Mouse (Mus musculus) stomach, embryonic 15.5 days (tissue): ENCODE results near the gene Cpvl. TPM values are rescaled to one million over a fixed set of nuclear protein-coding genes. Genes with fewer than 3 reads are reported as not detected.

ENCODE experiments used
- ATAC-seq: fragments of 200-750 bp; cut with Nextera tagmentation; 2 replicates; pipeline ENCODE4 v1.8.0; 2017; ENCODE audit warnings: low read depth, moderate number of reproducible peaks, moderate TSS enrichment; ENCODE audit not compliant: insufficient read depth, low FRiP score
- H3K27ac ChIP-seq: fragments of 300-500 bp; sonication (generic); 2 replicates; pipeline ENCODE4 v1.5.1; 2015; ENCODE audit warnings: mild to moderate bottlenecking, inconsistent platforms
- H3K27me3 ChIP-seq: fragments of 300-500 bp; sonication (generic); replicated peaks from 2 replicates; pipeline ENCODE4 v1.6.1; 2015; ENCODE audit warnings: inconsistent platforms
- H3K36me3 ChIP-seq: fragments of 300-500 bp; sonication (generic); 2 replicates; pipeline ENCODE4 v1.6.1; 2015; ENCODE audit warnings: inconsistent platforms
- H3K4me1 ChIP-seq: fragments of 300-500 bp; sonication (generic); 2 replicates; pipeline ENCODE4 v1.6.1; 2015; ENCODE audit warnings: inconsistent platforms
- H3K4me2 ChIP-seq: fragments of 300-500 bp; sonication (generic); 2 replicates; pipeline ENCODE4 v1.6.1; 2015; ENCODE audit warnings: mild to moderate bottlenecking, inconsistent platforms
- H3K4me3 ChIP-seq: fragments of 300-500 bp; sonication (generic); replicated peaks from 2 replicates; pipeline ENCODE4 v1.5.1; 2015; ENCODE audit warnings: inconsistent platforms
- H3K9ac ChIP-seq: fragments of 300-500 bp; sonication (generic); 2 replicates; pipeline ENCODE4 v1.6.1; 2015; ENCODE audit warnings: inconsistent platforms
- H3K9me3 ChIP-seq: fragments of 300-500 bp; sonication (generic); 2 replicates; pipeline ENCODE4 v1.6.1; 2016; ENCODE audit warnings: inconsistent platforms
- WGBS: fragments of 180-500 bp; shearing (Covaris S2); methylation state at CpG from one replicate; pipeline ENCODE4 v1.1.7; 2015; 5-methylcytosine and 5-hydroxymethylcytosine counted together
- polyA plus RNA-seq: library from polyadenylated mRNA; unstranded; fragments of >200 nt; fragmentation: Nextera tagmentation; extraction: Ambion mirVana; gene quantifications from 2 replicates; pipeline ENCODE4 v1.2.1, GENCODE M21; 2015

Cpvl gene
- polyA plus RNA-seq, 1 experiment from 2014 or later: 0.19 TPM

- H3K4me2 ChIP-seq: no peak overlapping the region
- no peak overlapping the region for H3K9ac ChIP-seq
- no peak overlapping the region for H3K27ac ChIP-seq
- H3K4me3 ChIP-seq: no peak overlapping the region
- no peaks in the 10 kb centered on the region for H3K36me3 ChIP-seq
- ATAC-seq: no peak
- 75% methylated on average over 7 of the region's 7 CpGs for WGBS
- no peaks in the 10 kb centered on the region for H3K4me1 ChIP-seq
- H3K27me3 ChIP-seq: no peaks in the 10 kb centered on the region
- H3K9me3 ChIP-seq: no peaks in the 10 kb centered on the region
Observed at GRCm38 (mm10) chr6:53920041-53920440, 58.4 kb downstream of the Cpvl start.

GRCm38 (mm10) chr6:53917026-53917558 is 61.4 kb downstream of the Cpvl start:
- Histone ChIP-seq H3K27ac (no peak overlapping the region), H3K4me2 (no peak overlapping the region), H3K4me3 (no peak overlapping the region), H3K9ac (no peak overlapping the region), H3K9me3 (no peaks in the 10 kb centered on the region), H3K27me3 (no peaks in the 10 kb centered on the region), H3K36me3 (no peaks in the 10 kb centered on the region), H3K4me1 (no peaks in the 10 kb centered on the region; the same call in 1 of the 2 replicates)
- no peak for ATAC-seq
- 88% methylated on average over 6 of the region's 6 CpGs for WGBS

GRCm38 (mm10) chr6:53915347-53915746 is 63.1 kb downstream of the Cpvl start:
- ATAC-seq: no peak
- Histone ChIP-seq H3K4me3 (no peak overlapping the region), H3K9ac (no peak overlapping the region), H3K27me3 (no peaks in the 10 kb centered on the region), H3K36me3 (no peaks in the 10 kb centered on the region), H3K4me2 (no peak overlapping the region), H3K9me3 (no peaks in the 10 kb centered on the region), H3K4me1 (no peaks in the 10 kb centered on the region; the same call in 1 of the 2 replicates), H3K27ac (no peak overlapping the region)
- WGBS: 86% methylated on average over 3 of the region's 3 CpGs

DNA sequence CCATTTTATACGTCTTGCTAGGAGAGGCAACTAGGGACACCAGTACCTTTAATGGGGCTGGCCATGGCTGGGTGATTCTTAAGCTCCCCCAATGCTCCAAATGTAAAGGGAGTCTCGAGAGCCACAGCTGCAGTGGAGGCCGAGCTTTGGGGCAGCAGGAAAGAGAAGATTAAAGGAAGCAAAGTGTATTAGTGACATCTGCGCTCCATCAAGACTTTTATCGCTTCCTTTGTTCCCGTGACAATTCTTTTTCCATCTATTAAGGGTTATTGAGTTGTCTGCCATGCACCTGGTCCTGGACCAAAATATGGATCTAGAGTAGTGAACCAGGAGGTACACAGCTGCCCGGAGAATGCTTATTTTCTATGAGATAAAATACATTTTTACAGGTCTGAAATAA is 65.3 kb downstream of the Cpvl start:
- WGBS: 42% methylated on average over 7 of the region's 7 CpGs
- no peaks in the 10 kb centered on the region; the same call in 1 of the 2 replicates for H3K4me1 ChIP-seq
- H3K27me3 ChIP-seq: no peaks in the 10 kb centered on the region
- no peaks in the 10 kb centered on the region for H3K36me3 ChIP-seq
- ATAC-seq: no peak
- no peaks in the 10 kb centered on the region for H3K9me3 ChIP-seq
- H3K9ac ChIP-seq: no peak overlapping the region
- no peak overlapping the region for H3K27ac ChIP-seq
- H3K4me2 ChIP-seq: no peak overlapping the region
- H3K4me3 ChIP-seq: no peak overlapping the region

DNA sequence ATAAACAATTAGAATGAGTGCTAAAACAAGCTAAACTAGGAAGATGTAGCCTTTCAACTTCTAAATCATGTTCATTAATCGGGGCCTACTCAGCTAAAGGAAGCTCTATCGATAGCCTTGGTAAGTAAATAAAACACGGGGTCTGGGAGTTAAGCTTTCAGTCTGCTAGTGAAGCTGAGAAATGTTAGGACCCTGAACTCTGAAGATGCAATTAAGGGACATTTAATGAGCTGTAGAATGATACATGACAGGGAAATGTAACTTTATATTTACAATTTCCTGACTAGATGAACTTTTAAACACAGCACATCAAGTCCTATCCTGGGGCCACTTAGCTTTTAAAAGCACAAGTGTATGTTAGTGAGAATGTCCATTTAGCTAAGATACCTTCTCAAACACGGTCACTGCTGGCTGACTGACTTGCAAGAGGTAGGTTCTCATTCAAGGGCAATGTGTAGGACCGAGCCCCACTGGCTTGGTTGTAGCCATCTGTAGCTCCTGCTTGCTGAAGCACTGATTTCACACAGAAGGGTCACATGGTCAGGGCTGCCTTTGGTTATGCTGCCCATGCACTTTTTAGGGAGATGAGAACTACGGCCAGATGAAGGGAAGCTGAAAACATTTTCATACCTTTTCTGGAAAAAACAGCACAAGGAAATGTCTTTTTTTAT is 66.2 kb downstream of the Cpvl start:
- no peak overlapping the region for H3K9ac ChIP-seq
- H3K36me3 ChIP-seq: no peaks in the 10 kb centered on the region
- no peak overlapping the region for H3K4me3 ChIP-seq
- H3K27me3 ChIP-seq: no peaks in the 10 kb centered on the region
- ATAC-seq: no peak
- no peaks in the 10 kb centered on the region for H3K9me3 ChIP-seq
- H3K4me1 ChIP-seq: peaks cover 2% of the 10 kb centered on the region; the same call in 1 of the 2 replicates
- WGBS: 44% methylated on average over 6 of the region's 6 CpGs
- no peak overlapping the region for H3K27ac ChIP-seq
- H3K4me2 ChIP-seq: no peak overlapping the region

- Histone ChIP-seq H3K4me3 (no peak overlapping the region), H3K4me1 (peaks cover 9% of the 10 kb centered on the region), H3K9me3 (no peaks in the 10 kb centered on the region), H3K4me2 (no peak overlapping the region), H3K27me3 (no peaks in the 10 kb centered on the region), H3K27ac (no peak overlapping the region), H3K9ac (no peak overlapping the region), H3K36me3 (no peaks in the 10 kb centered on the region)
- ATAC-seq: no peak
- 37% methylated on average over 3 of the region's 3 CpGs for WGBS
Observed at GRCm38 (mm10) chr6:53909986-53910385, 68.5 kb downstream of the Cpvl start.

DNA sequence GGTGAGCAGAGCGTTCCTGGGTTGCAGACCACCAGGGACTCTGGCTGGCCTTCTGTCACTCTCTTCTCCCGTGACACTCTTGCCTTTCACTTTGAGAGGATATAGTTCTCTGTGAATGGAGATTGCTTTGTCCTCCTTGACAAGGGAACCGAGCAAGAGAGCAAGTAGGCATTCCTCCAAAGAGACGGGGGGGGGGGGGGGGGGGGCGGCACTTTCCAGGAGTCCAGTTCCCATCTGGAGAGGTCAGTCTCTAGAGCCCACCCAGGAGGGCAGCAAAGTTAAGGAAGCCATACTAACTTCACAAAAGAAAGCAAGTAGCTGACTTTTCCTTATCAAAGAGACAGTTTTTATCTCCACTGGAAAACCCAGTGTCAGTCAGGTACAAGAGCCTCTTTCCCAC is 69.0 kb downstream of the Cpvl start:
- Histone ChIP-seq H3K4me3 (no peak overlapping the region), H3K9ac (no peak overlapping the region), H3K9me3 (no peaks in the 10 kb centered on the region), H3K27me3 (no peaks in the 10 kb centered on the region), H3K27ac (no peak overlapping the region), H3K36me3 (no peaks in the 10 kb centered on the region), H3K4me2 (no peak overlapping the region), H3K4me1 (peaks cover 14% of the 10 kb centered on the region)
- ATAC-seq: no peak
- 19% methylated on average over 5 of the region's 5 CpGs for WGBS

- peaks cover 15% of the 10 kb centered on the region for H3K4me1 ChIP-seq
- ATAC-seq: no peak
- H3K9me3 ChIP-seq: no peaks in the 10 kb centered on the region
Observed at GRCm38 (mm10) chr6:53906871-53907270, 71.6 kb downstream of the Cpvl start.

DNA sequence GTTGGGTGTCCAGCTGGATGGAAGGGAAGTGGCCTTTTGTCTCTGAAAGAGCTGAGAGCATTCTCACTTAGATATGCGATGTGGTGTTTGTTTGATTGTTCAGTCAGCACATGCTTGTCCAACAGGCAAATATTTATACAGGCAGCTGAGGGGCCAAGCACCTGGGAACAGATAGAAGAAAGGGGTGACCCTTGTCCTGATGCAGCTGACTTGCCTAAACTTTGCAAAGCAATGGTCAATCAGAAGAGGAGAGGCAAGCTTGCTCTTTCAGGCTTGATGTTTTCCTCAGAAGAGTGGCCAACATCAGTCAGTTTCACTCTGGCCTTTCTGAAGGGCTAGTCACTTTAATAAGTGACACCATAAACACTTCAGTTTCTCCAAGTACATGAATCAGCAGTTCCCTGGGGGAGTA is 72.4 kb downstream of the Cpvl start:
- Histone ChIP-seq H3K4me1 (peaks cover 15% of the 10 kb centered on the region), H3K9me3 (no peaks in the 10 kb centered on the region)

More at GRCm38 (mm10) chr6:53906871-53907270, 71.6 kb downstream of the Cpvl start:
- H3K36me3 ChIP-seq: no peaks in the 10 kb centered on the region
- 40% methylated on average over 4 of the region's 4 CpGs for WGBS
- no peaks in the 10 kb centered on the region for H3K27me3 ChIP-seq
- no peak overlapping the region for H3K4me2 ChIP-seq
- H3K27ac ChIP-seq: no peak overlapping the region
- H3K4me3 ChIP-seq: no peak overlapping the region
- H3K9ac ChIP-seq: no peak overlapping the region

GRCm38 (mm10) chr6:53905576-53905975 is 72.9 kb downstream of the Cpvl start:
- ATAC-seq: no peak
- H3K9me3 ChIP-seq: no peaks in the 10 kb centered on the region
- H3K36me3 ChIP-seq: no peaks in the 10 kb centered on the region
- 57% methylated on average over 4 of the region's 4 CpGs for WGBS
- no peak overlapping the region for H3K9ac ChIP-seq
- H3K4me1 ChIP-seq: peaks cover 15% of the 10 kb centered on the region
- no peaks in the 10 kb centered on the region for H3K27me3 ChIP-seq
- H3K4me2 ChIP-seq: no peak overlapping the region
- H3K27ac ChIP-seq: peak overlapping the region; percentile 60; the same call in 1 of the 2 replicates
- no peak overlapping the region for H3K4me3 ChIP-seq

More for the DNA sequence above, 72.4 kb downstream of the Cpvl start:
- H3K27me3 ChIP-seq: no peaks in the 10 kb centered on the region
- 27% methylated on average over 1 of the region's 1 CpGs for WGBS
- H3K27ac ChIP-seq: no peak overlapping the region
- ATAC-seq: no peak
- no peak overlapping the region for H3K9ac ChIP-seq
- H3K36me3 ChIP-seq: no peaks in the 10 kb centered on the region
- H3K4me2 ChIP-seq: no peak overlapping the region
- no peak overlapping the region for H3K4me3 ChIP-seq

- Histone ChIP-seq H3K9ac (no peak overlapping the region), H3K36me3 (no peaks in the 10 kb centered on the region), H3K9me3 (no peaks in the 10 kb centered on the region), H3K27me3 (no peaks in the 10 kb centered on the region), H3K4me2 (no peak overlapping the region), H3K4me1 (peaks cover 15% of the 10 kb centered on the region), H3K27ac (peak overlapping the region; percentile 60), H3K4me3 (no peak overlapping the region)
- WGBS: 71% methylated on average over 4 of the region's 4 CpGs
- ATAC-seq: no peak
Observed at GRCm38 (mm10) chr6:53904703-53905395, 73.6 kb downstream of the Cpvl start.

DNA sequence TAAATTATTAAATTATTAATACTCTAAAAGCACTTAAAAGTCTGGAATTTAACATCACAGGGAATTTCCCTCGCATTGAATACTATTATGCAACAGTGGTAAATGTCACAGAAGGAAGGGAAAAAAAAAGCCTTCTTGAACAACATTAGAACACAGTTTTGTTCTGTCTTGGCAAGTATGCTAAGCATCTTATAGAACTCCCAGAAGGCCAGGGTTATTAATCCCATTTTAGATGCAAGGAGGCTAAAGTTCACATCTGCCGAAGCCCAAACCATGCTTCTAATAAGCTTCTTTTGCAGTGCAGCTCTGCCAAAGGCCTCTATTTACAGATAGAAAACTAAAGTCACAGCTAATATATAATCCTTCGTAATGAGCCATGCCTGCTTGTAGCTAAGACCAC is 74.3 kb downstream of the Cpvl start:
- peak overlapping the region; percentile 60 for H3K27ac ChIP-seq
- H3K36me3 ChIP-seq: no peaks in the 10 kb centered on the region
- WGBS: 37% methylated on average over 3 of the region's 3 CpGs
- H3K9ac ChIP-seq: no peak overlapping the region
- H3K27me3 ChIP-seq: no peaks in the 10 kb centered on the region
- no peak overlapping the region for H3K4me2 ChIP-seq
- no peak for ATAC-seq
- no peak overlapping the region for H3K4me3 ChIP-seq
- H3K4me1 ChIP-seq: peaks cover 15% of the 10 kb centered on the region
- H3K9me3 ChIP-seq: no peaks in the 10 kb centered on the region
